Mouse (Mus musculus) right cerebral cortex, postnatal 14 days (tissue): ENCODE results near the gene Plekhg5.
A peak's percentile ranks its signal among the peaks of the same experiment; 100 is the strongest.

Source experiments
- DNase-seq: peaks from one replicate; pipeline ENCODE4 v3.0.0; 2022

The Plekhg5 gene

GRCm38 (mm10) chr4:152127884-152128283, 55.6 kb downstream of the Plekhg5 start:
- DNase-seq = no peak

- DNase-seq = no peak
These were observed 56.5 kb downstream of the Plekhg5 start for GRCm38 (mm10) chr4:152128784-152129183.

DNA sequence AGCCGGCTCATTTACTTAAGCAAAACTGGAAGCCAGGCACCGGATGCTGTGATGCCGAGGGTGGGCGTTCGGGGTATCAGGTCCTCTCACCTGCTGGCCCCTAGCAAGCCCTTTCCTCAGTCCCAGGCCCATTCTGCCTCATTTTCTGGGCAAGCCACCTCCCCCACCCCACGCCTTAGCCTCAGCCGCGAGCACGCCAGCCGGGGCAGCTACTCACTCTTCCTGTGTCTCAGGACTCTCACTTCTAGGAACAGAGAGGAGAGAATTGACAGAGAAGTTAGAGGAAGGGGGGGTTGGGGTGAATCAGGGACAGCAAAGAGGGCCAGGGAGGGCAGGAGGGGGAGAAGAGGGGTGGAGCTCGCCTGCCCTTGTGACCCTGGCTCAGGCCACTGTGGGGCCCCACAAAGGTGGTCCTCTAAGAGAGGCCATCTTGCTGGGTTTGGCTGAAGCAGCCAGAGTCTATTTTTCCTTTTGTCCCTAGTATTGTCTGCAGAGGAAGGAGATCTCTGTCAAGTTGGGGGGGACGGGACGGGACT, 57.2 kb downstream of the Plekhg5 start:
- DNase-seq = no peak

DNA sequence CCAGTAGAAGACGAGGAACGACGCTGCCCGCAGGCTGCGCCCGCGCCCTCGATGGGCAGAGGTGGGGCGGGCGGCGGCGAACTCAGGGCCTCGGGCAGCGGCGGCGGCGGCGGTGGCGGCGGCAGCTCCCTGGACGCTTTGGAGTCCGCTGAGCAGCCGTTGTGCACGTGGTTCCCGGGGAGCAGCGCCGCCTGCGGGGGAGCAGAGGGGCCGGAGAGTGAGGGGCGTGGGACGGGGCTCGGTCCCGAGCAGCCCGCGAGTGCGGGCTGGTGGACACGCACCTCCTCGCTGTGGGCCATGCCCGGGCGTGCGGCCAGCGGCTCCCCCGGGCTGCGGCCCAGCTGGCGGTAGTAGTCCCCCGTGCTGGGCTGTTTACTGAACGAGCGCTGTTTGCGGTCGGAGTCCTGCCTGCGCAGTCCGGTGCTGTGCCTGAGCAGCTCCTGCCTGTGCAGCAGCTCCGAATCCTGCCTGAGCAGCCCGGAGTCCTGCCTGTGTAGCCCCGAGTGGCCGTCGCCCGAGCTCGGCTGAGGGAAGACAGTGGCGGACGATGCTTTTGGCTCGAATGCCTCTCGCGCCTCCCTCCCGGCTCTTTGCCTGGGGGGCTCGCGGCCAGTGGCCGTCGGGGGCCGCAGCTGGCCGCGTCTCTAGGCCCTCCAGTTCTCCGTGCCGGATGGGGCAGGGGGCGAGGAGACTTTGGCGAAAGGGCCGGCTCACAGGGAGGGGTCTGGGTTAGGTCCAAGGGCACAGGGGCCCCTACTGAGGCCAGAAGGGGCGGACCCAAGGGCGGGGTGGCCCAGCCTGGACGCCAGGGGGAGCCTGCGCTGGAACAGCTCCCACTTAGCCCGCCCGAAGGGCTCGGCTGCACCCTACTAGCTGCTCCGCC, 58.7 kb downstream of the Plekhg5 start:
- DNase-seq = no peak

DNA sequence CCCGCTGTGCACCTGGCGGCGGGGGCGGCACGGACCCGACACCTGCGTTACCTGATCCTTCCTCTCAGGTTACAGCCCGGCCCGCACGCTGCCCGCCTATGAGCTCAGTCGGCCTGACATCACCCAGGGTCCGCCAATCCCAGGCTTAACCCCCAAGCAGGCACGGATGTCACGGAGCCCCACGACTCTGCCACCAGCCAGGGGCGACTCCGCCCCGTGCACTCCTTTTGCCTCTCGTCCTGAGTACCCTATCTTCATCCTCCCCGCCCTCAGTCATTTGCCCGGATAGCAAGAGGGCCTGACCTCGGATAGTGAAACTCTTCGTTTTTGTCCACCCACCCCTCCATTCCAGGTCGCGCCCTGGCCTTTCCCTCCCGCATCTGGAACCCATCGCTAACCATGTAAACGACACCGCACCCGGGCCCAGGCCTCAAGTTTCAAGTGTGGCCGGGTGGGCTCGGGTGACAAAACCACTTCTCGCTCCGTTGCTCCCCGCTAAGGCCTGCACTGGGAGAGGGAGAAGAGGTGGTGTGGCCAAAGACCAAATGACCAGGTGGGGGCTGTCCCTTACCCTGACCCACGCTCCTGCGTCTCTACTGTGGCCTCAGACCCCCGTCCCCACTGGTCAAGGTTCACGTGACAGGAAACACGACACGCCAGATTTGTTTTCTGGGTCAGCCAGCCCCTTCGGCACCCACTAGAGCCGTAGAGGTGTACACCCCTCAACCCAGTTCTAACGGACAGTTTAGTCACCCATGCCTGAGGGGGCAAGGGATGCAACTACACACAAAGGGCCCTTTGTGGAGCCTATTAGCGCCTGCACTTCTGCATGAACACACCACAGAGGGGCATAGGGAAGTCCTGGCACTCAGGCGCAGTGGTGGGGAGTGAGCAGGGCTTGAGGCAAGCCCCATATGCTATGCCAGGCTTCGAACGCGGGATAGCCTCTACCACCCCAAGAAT, 59.8 kb downstream of the Plekhg5 start:
- no peak for DNase-seq

GRCm38 (mm10) chr4:152132772-152133169, 60.5 kb downstream of the Plekhg5 start:
- no peak for DNase-seq

- DNase-seq = no peak
These were observed 60.9 kb downstream of the Plekhg5 start for GRCm38 (mm10) chr4:152133213-152133612.

DNA sequence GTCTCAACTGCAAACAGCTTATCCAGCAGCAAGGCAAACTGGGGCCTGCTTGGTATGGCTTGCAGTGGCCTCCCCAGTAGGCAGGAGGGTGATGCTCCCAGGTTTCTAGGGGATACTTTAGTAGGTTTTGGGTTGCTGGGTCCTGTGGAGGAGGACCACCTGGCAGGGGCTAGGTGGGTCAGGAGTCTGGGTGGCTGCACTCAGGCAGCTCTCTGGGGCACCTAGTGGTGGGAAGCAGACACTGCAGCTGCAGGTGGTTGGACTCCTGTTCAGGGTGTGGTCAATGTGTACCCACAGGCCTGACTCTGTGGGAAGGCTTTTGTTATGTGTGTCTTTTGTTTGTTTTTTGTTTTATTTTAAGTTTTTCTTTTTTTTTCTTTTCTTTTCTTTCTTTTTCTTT, 62.2 kb downstream of the Plekhg5 start:
- DNase-seq = no peak

DNA sequence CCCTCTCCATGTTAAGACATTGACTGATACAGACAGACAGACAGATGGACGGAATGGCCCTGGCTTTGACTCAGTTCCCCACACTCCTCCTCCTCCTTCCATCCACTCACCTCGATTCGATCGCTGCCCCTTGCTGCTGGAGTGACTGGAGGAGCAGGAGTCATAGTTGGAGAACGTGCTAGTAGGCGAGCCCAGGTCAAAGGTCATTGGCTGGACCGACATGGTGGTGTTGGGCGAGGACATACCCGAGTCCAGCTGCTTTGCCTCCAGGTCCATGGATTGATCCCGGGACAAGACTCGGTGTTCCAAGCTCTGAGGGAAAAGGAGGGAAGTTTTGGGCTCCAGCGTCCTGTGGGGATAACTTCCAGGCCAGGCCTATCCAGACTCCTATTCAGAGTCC, 63.1 kb downstream of the Plekhg5 start:
- DNase-seq = no peak

- no peak for DNase-seq
These were observed 64.0 kb downstream of the Plekhg5 start for GRCm38 (mm10) chr4:152136112-152136875.

DNA sequence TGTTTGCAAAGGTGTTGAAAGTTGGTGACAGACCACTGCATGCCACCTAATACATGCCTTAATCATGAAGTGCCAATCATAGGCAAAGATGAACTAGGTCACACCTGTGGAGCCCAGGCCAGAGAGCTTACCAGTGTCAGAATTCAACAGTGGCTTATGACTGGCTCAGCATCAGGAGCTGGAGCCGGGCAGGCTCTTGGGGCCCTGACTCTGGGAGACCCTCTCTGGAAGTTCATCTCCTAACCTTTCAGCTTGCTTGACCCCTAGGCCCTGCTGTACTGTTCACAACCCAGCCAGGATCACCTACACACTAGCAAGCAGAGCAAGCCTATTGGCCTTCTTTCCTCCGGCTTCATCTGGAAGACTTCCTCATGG, 64.6 kb downstream of the Plekhg5 start:
- no peak for DNase-seq

- peak; percentile 76 for DNase-seq
These were observed 66.4 kb downstream of the Plekhg5 start for GRCm38 (mm10) chr4:152138497-152139260.

DNA sequence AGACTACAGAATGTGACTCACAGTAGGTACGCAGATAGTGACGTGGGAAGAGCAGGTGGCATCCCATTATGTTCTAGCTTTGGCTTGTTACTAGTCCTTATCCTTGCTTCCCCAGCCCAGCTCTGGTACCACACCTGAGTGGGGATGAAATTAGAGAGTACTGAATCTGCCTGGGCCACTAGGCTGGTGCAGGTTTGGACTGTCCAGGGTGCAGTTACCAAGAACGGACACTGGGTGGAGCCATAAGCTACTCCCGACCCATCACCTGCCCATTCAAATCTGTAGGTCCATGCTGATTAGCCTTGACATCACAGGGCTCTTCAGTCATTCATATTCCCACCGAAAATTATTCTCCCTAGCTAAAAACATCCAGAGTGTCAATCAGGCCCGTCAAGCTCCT, 68.1 kb downstream of the Plekhg5 start:
- DNase-seq = no peak

GRCm38 (mm10) chr4:152141521-152142135, 69.3 kb downstream of the Plekhg5 start:
- no peak for DNase-seq

DNA sequence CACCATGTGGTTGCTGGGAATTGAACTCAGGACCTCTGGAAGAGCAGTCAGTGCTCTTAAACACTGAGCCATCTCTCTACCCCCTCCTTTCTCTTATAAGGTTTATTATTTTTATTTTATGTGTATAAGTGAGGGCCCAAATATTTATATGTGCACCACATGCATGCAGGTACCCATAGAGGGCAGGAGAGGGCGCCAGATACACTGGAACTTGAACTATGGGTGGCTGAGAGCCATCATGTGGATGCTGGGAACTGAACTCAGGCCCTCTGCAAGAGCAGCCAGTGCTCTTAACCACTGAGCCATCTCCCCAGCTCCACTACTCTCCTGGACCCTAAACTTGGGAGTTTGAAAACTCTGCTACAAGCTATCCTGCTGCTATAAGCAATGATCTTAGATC, 71.3 kb downstream of the Plekhg5 start:
- no peak for DNase-seq

DNA sequence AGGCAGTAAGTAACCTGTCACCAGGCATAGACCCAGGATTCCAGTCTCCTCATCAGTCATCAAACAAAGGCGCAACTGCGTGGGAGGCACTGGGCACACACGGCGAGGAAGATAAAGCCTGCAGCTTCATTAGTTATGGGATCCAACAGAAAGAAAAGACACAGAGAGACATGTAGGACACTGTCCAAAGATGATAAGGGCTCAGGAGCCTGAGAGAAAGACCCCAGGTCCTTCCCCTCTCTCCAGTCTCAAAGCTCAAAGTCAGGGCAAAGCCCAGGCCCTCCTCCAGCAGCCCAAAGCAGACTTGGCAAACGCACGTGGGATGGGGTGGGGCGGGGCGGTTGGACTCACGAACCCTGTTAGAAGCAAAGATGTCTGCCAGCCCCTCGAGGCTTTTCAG, 73.2 kb downstream of the Plekhg5 start:
- no peak for DNase-seq

DNA sequence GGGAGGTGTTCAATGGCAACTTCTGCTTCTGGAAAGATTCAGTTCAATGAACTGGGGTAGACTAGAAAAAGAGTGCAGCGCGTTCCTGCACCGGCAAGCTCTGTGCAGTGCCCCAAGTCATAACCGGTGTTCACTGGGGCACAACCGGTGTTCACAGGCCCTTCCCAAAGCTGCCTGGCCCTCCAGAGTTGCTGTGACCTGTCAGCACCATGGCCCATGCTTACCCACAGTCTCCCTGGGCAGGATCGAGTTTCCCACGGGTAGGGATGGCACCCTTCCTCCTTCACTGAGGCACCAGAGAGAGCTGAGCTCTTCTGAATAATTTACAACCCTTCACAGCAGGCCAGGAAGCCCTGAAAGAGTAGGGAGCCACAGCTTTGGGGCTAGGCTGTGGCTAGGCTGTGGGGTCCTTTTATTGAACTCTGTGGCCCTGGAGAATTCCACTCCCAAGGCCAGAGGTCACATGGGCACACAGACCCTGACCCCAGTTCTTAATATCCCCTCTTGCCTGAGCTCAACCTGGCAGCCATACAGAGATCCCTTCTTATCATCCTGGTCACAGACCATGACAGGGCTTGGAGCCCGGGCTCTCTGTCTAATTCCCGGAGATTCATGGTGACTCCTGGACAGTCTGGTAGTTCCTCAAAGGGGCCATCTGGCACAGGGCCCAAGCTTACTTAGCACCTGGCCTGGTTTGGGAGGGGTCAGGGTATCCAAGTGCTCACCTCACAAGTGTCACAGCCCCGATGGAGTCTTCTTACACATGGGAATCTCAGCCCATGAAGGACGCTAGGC, 73.9 kb downstream of the Plekhg5 start:
- DNase-seq = no peak

GRCm38 (mm10) chr4:152150546-152150945, 78.2 kb downstream of the Plekhg5 start:
- DNase-seq = no peak

GRCm38 (mm10) chr4:152151451-152151965, 79.2 kb downstream of the Plekhg5 start:
- DNase-seq = no peak

GRCm38 (mm10) chr4:152151966-152152544, 79.8 kb downstream of the Plekhg5 start, which contains the start of gene Espn:
Gene Espn (minus strand): TSS chr4:152152371.
- no peak for DNase-seq
